Mouse (Mus musculus) embryonic facial prominence, embryonic 11.5 days (tissue): ENCODE data around the gene Espl1. TPM values are rescaled to one million over a fixed set of nuclear protein-coding genes. Genes with fewer than 3 reads are reported as not detected.

Experiments
- ATAC-seq: fragments of 200-750 bp; cut with Nextera tagmentation; replicated peaks from 2 replicates; pipeline ENCODE4 v1.8.0; 2017; ENCODE audit warnings: low read depth; ENCODE audit not compliant: insufficient number of reproducible peaks, low FRiP score, low TSS enrichment
- DNase-seq: peaks from one replicate; pipeline ENCODE4 v3.0.0-alpha.2; 2015; ENCODE audit warnings: low spot score
- H3K27ac ChIP-seq: fragments of 300-500 bp; sonication (generic); replicated peaks from 2 replicates; pipeline ENCODE4 v1.5.1; 2014; ENCODE audit warnings: mild to moderate bottlenecking, low read depth, low read length, control low read depth
- H3K27me3 ChIP-seq: fragments of 300-500 bp; sonication (generic); 2 replicates; pipeline ENCODE4 v1.6.1; 2014; ENCODE audit warnings: mild to moderate bottlenecking, low read length, moderate library complexity, mixed read lengths; ENCODE audit not compliant: control insufficient read depth, insufficient read depth
- H3K36me3 ChIP-seq: fragments of 300-500 bp; sonication (generic); replicated peaks from 2 replicates; pipeline ENCODE4 v1.6.1; 2014; ENCODE audit warnings: low read depth, mild to moderate bottlenecking, low read length, moderate library complexity, mixed read lengths; ENCODE audit not compliant: control insufficient read depth, insufficient read depth
- H3K4me1 ChIP-seq: fragments of 300-500 bp; sonication (generic); 2 replicates; pipeline ENCODE4 v1.6.1; 2014; ENCODE audit warnings: low read length, mixed read lengths; ENCODE audit not compliant: control insufficient read depth, insufficient read depth
- H3K4me2 ChIP-seq: fragments of 300-500 bp; sonication (generic); 2 replicates; pipeline ENCODE4 v1.6.1; 2014; ENCODE audit warnings: low read depth, mild to moderate bottlenecking, control low read depth, low read length, moderate library complexity
- H3K4me3 ChIP-seq: fragments of 300-500 bp; sonication (generic); 2 replicates; pipeline ENCODE4 v1.5.1; 2014; ENCODE audit warnings: low read depth, low read length, control low read depth
- H3K9ac ChIP-seq: fragments of 300-500 bp; sonication (generic); replicated peaks from 2 replicates; pipeline ENCODE4 v1.6.1; 2014; ENCODE audit warnings: mild to moderate bottlenecking, control low read depth, low read length
- H3K9me3 ChIP-seq: fragments of 300-500 bp; sonication (generic); replicated peaks from 2 replicates; pipeline ENCODE4 v1.6.1; 2016; ENCODE audit warnings: mild to moderate bottlenecking, low read length, inconsistent platforms, mixed read lengths; ENCODE audit not compliant: control insufficient read depth
- WGBS: fragments of 180-500 bp; shearing (Covaris S2); extraction: QIAGEN DNeasy Blood & Tissue Kit; methylation state at CpG from one replicate; pipeline ENCODE4 v1.1.7; 2014; 5-methylcytosine and 5-hydroxymethylcytosine counted together
- polyA plus RNA-seq: library from polyadenylated mRNA; unstranded; fragments of >200 nt; fragmentation: Nextera tagmentation; extraction: Ambion mirVana; gene quantifications from 2 replicates; pipeline ENCODE4 v1.2.1, GENCODE M21; 2014

Gene Espl1
- polyA plus RNA-seq, 1 experiment from 2014 or later = 37.7 TPM

DNA sequence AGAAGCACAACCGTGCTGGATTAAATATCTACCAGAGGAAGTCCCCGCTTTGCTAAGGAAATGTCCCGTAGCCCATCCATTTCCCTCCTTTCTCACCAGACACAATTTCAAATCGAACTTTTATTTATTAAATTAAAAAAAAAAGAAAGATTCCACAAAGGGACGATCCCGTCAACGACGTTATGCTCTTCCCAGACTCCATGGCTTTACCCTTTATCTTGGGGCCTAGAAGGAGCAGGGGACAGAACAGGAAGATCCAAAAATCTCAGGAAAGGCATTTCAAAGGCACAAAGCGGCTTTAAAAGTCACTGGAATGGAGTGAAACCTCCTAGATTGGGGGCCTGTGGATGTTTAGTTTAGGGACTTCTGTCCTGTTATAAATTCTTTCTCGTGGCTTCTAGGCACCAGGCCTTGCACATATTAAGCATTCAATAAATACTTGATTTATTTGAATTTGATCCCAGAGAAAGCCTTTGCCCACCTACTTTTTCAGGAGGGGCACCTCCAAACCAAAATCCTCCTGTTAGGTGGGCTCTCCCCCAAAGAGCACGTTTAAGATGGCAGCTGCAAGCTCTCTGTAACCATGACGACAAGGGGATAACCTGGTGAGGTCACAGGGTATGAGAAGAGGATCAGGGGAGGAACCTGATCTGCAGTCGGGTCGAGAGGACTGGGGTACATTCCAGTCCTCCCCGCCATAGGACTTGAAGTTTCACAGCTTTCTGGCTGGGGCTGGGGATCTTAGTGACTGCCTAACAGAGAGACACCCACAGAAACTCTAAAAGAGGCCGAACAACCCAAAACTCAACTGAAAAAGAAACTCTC lies 60.6 kb downstream of the Espl1 start:
- H3K9ac ChIP-seq = peak overlapping the region; percentile 88
- H3K4me2 ChIP-seq = peak overlapping the region; percentile 91
- WGBS = 19% methylated on average over 16 of the region's 16 CpGs
- no peak; the same call in 1 of the 2 replicates for ATAC-seq
- no peak overlapping the region for H3K4me3 ChIP-seq
- peak; percentile 62 for DNase-seq
- no peaks in the 10 kb centered on the region for H3K36me3 ChIP-seq
- H3K4me1 ChIP-seq = peaks cover 15% of the 10 kb centered on the region
- peak overlapping the region; percentile 83; the same call in 1 of the 2 replicates for H3K27ac ChIP-seq
- peaks cover 10% of the 10 kb centered on the region; the same call in 1 of the 2 replicates for H3K27me3 ChIP-seq
- H3K9me3 ChIP-seq = no peaks in the 10 kb centered on the region

DNA sequence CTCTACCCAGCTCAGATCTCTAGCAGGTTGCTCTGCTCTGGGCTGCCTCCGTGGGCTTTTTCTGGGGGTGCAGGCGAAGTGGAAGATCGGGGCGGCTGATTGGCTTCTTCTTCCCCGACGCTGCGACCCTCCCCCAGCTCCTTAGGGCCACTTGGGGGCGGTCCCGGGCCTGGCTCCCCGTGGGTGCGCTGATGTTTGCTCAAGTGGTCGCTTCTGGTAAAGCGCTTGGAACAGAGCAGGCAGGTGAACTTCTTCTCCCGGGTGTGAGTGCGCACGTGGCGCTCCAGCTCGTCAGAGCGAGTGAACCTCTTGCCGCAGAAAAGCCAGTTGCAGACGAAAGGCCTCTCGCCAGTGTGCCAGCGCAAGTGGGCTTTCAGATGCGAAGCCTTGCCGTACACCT lies 62.1 kb downstream of the Espl1 start:
- peaks cover 18% of the 10 kb centered on the region for H3K4me1 ChIP-seq
- DNase-seq (peak; percentile 62), ATAC-seq (no peak)
- no peaks in the 10 kb centered on the region for H3K36me3 ChIP-seq
- 5% methylated on average over 25 of the region's 25 CpGs for WGBS
- H3K4me3 ChIP-seq = peak overlapping the region; percentile 8; the same call in 1 of the 2 replicates
- no peaks in the 10 kb centered on the region for H3K9me3 ChIP-seq
- H3K9ac ChIP-seq = peak overlapping the region; percentile 32
- H3K27ac ChIP-seq = 0 out of 2 replicates have a peak overlapping the region, but pooled peaks have one; percentile 2
- H3K4me2 ChIP-seq = peak overlapping the region; percentile 38
- peaks cover 10% of the 10 kb centered on the region; the same call in 1 of the 2 replicates for H3K27me3 ChIP-seq

DNA sequence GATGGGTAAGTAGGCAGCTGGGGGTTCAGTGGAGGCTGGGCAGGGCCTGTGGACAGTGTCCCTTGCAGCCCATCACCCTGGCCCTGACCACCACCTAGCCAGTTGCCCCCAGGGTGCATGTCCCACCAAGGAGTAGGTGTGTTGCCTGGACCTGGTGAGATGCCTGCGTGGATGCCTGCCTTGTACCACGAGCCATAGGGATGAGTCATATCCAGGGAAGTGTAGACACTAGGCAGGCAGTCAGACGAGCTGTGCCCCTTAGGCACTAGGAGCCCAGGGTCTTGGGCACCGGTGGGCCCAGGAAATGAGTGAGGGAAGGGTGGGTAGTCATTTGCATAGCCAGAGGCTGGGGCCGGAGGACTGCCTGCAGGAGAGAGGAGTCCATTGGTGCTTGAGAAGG lies 62.8 kb downstream of the Espl1 start:
- Histone ChIP-seq H3K4me1 (peaks cover 18% of the 10 kb centered on the region), H3K9ac (no peak overlapping the region), H3K4me3 (no peak overlapping the region), H3K4me2 (no peak overlapping the region; the same call in 1 of the 2 replicates), H3K27me3 (peaks cover 10% of the 10 kb centered on the region; the same call in 1 of the 2 replicates), H3K36me3 (no peaks in the 10 kb centered on the region), H3K27ac (no peak overlapping the region), H3K9me3 (no peaks in the 10 kb centered on the region)
- no peak for ATAC-seq
- DNase-seq = no peak
- 25% methylated on average over 5 of the region's 5 CpGs for WGBS

DNA sequence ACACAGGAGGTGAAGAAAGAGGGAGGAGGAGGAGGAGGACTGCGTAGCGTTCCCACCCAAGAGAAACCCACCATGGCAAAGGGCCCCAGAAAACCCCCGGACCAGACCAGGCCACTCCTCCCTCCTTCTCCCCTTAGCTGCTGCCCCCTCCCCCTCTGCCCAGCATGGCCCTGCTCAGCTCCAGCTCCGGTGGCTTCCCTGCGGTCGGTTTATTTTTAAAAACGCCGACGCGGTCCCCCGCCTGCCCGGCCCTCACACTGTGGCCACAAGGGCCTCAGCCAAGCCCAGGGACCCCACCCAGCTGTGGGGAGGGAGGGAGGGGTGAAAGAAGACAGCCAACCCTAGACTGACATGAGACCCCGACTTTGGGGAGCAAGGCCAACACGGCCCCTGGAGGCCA lies 66.6 kb downstream of the Espl1 start:
- WGBS = 10% methylated on average over 14 of the region's 14 CpGs
- Histone ChIP-seq H3K4me1 (peaks cover 15% of the 10 kb centered on the region), H3K4me2 (peak overlapping the region; percentile 26), H3K4me3 (no peak overlapping the region), H3K9me3 (no peaks in the 10 kb centered on the region), H3K36me3 (no peaks in the 10 kb centered on the region), H3K27ac (no peak overlapping the region), H3K27me3 (peaks cover 10% of the 10 kb centered on the region; the same call in 1 of the 2 replicates), H3K9ac (peak overlapping the region; percentile 40)
- ATAC-seq (peak; percentile 25; the same call in 1 of the 2 replicates), DNase-seq (peak; percentile 34)

DNA sequence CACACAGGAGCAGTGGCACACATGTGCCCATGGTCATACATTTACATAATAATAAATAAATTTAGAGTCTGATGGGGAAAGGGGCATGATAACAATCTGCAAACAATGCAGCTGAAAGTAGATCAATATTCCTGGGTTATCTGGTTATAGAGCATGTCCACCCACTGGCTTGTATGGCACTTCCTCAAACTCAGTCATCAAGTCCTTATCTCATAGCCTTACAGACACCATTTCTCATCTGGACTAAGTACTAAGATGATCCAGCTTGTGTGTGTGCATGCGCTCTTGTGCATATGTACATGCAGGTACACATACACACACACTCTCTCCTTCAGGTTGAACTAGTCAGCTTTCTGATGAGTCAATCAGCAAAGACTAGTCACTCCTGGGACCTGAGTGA lies 68.6 kb downstream of the Espl1 start:
- 100% methylated on average over 1 of the region's 1 CpGs for WGBS
- no peaks in the 10 kb centered on the region; the same call in 1 of the 2 replicates for H3K27me3 ChIP-seq

DNA sequence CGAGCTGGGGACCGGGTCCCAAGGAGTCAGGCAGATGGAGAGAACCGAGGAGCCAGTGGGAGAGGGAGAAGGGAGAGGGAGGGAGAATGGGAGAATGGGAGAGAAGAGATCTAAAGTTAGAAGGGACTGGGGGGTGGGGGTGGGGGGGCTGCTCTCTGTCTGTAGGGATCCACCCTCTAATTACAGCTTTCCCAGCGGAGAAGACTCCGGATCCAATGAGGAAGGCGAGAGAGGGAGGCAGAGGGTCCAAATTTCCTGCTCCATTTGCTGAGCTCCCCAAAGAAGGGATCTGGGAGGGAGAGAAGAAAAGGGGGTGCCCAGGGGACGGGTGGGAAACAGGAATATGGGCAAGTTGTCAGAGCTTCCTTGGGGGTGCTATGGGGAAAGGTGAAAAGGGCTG lies 70.2 kb downstream of the Espl1 start:
- no peaks in the 10 kb centered on the region; the same call in 1 of the 2 replicates for H3K27me3 ChIP-seq
- peak overlapping the region; percentile 53 for H3K9ac ChIP-seq
- H3K36me3 ChIP-seq = no peaks in the 10 kb centered on the region
- ATAC-seq (no peak), DNase-seq (no peak)
- 2% methylated on average over 7 of the region's 7 CpGs for WGBS
- H3K9me3 ChIP-seq = no peaks in the 10 kb centered on the region
- no peak overlapping the region for H3K27ac ChIP-seq
- H3K4me1 ChIP-seq = peaks cover 15% of the 10 kb centered on the region
- H3K4me2 ChIP-seq = peak overlapping the region; percentile 48
- H3K4me3 ChIP-seq = peak overlapping the region; percentile 22

More for the DNA sequence above, 68.6 kb downstream of the Espl1 start:
- Histone ChIP-seq H3K4me2 (no peak overlapping the region), H3K9me3 (no peaks in the 10 kb centered on the region), H3K4me3 (no peak overlapping the region), H3K4me1 (peaks cover 6% of the 10 kb centered on the region), H3K9ac (no peak overlapping the region), H3K27ac (no peak overlapping the region), H3K36me3 (no peaks in the 10 kb centered on the region)
- DNase-seq = no peak
- ATAC-seq = no peak

DNA sequence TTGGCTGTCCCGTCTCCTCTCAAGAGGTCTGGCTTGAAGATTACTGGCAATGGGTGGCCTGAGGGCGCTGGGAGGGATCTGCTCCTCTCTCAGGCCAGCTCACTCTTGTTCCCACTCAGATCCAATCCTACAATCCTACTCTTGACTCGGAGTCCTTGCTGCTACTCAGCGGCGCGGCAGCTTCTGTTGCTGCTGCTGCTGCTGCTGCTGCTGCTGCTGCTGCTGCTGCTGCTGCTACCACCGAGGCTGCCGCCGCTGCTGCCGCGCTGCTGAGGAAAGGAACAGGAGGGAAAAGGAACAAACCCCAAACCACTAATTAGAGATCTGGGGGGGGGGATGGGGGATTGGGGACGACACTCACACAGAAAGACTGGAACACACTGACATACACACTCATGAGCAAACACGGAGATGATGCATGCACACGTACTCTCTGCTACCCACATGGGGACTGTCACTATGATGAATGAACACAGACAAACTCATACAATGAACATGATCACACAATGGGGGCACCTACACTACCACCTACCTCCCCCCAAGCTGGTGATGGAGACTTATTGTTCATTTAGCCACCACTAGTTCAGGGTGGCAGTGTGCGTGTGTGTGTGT lies 70.8 kb downstream of the Espl1 start, which contains the start of gene Sp7:
TSS of gene Sp7 (minus strand) at position 450 of the 612 bp plus-strand sequence.
- H3K9ac ChIP-seq = peak within 1 kb of the TSS; percentile 53
- H3K27ac ChIP-seq = no peak within 1 kb of the TSS
- DNase-seq = peak; percentile 50
- 8% methylated on average over 15 of the region's 15 CpGs for WGBS
- no peaks in the 10 kb centered on the region; the same call in 1 of the 2 replicates for H3K27me3 ChIP-seq
- ATAC-seq = no peak
- peak within 1 kb of the TSS; percentile 48 for H3K4me2 ChIP-seq
- H3K36me3 ChIP-seq = no peaks in the 10 kb centered on the region
- no peaks in the 10 kb centered on the region for H3K9me3 ChIP-seq
- peak within 1 kb of the TSS; percentile 22 for H3K4me3 ChIP-seq
- peaks cover 15% of the 10 kb centered on the region for H3K4me1 ChIP-seq
